Mouse (Mus musculus): ENCODE measurements around the gene Olfml2b.

- no peak for TF ChIP-seq CTCF (conservative IDR thresholded peaks at IDR 0.05; ENCODE audit: low read length)
- TF ChIP-seq POU5F1 (IDR thresholded peaks at IDR 0.05; ENCODE audit: borderline replicate concordance, low read length), result no peak
Observed at GRCm38 (mm10) chr1:170631571-170631970, 12.8 kb upstream of the Olfml2b start.

Measured in E14TG2a.4 (cell line).